Mouse (Mus musculus) macrophage (primary cell): ENCODE measurements around the gene Fam49a. TPM values are rescaled to one million over a fixed set of nuclear protein-coding genes. Genes with fewer than 3 reads are reported as not detected.
"Not testable (repeated sequence)": the region's sequence is repeated elsewhere in the genome, so short reads cannot be mapped to it uniquely, and the experiment has no call there.

Experiments
- H3K27ac ChIP-seq: fragments of 350-480 bp; formaldehyde crosslinking; 2 replicates; pipeline ENCODE4 v1.9.0; 2021
- H3K36me3 ChIP-seq: fragments of 350-480 bp; formaldehyde crosslinking; 2 replicates; pipeline ENCODE4 v1.9.0; 2021; ENCODE audit errors: inconsistent target
- H3K4me3 ChIP-seq: fragments of 350-480 bp; formaldehyde crosslinking; 2 replicates; pipeline ENCODE4 v1.9.0; 2021; ENCODE audit errors: inconsistent target
- H3K79me2 ChIP-seq: fragments of 350-480 bp; formaldehyde crosslinking; 2 replicates; pipeline ENCODE4 v1.9.0; 2021; ENCODE audit errors: inconsistent target
- WGBS: methylation state at CpG from one replicate; pipeline ENCODE4 v1.1.7; 2026; ENCODE audit warnings: inconsistent platforms; ENCODE audit not compliant: missing documents; 5-methylcytosine and 5-hydroxymethylcytosine counted together
- polyA plus RNA-seq: library from polyadenylated mRNA; stranded (reverse); fragments of 250-400 nt; gene quantifications from 3 replicates; pipeline ENCODE4 v1.2.4, GENCODE M21; 2018; ENCODE audit warnings: inconsistent platforms
- total RNA-seq, 78 experiments: library from RNA; depleted of rRNA; stranded (reverse); fragments of 250-400 nt; gene quantifications; 1 replicate in 9 of 78; 2 replicates in 24 of 78; 3 replicates in 43 of 78; 4 replicates in 2 of 78; pipeline ENCODE4 v1.2.4; 2018; ENCODE audit warnings: inconsistent platforms in 56 of 78

Gene Fam49a
- total RNA-seq (2018; cell fraction: chromatin; rRNA removed): 100 to 1,000 TPM in 19 of 26 experiments, 10 to 100 TPM in 7; 72.7 to 295 (median 143) TPM
- 100 to 1,000 TPM in 7 of 26 experiments, 10 to 100 TPM in 19; 42.1 to 126 (median 91.4) TPM for total RNA-seq (2018; cell fraction: cytosol; rRNA removed)
- 100 to 1,000 TPM in 17 of 26 experiments, 10 to 100 TPM in 9; 38.7 to 326 (median 141) TPM for total RNA-seq (2018; cell fraction: nucleus; rRNA removed)
- 22.6 to 41.6 TPM (median 39.8 TPM) in 3 replicates for polyA plus RNA-seq

- no peaks in the 10 kb centered on the region; the same call in 1 of the 2 replicates for H3K36me3 ChIP-seq
- WGBS: 1% methylated on average over 41 of the region's 62 CpGs
- H3K27ac ChIP-seq: peak within 1 kb of the TSS; percentile 19
- peak within 1 kb of the TSS; percentile 61 for H3K4me3 ChIP-seq
- peaks cover 47% of the 10 kb centered on the region for H3K79me2 ChIP-seq
Observed at GRCm38 (mm10) chr12:12261987-12262971, at the start of gene Fam49a. Gene Fam49a, plus strand, starts transcription at chr12:12262139.

GRCm38 (mm10) chr12:12213536-12213935 lies 48.4 kb upstream of the Fam49a start:
- 83% methylated on average over 3 of the region's 3 CpGs for WGBS

GRCm38 (mm10) chr12:12218947-12219346 lies 43.0 kb upstream of the Fam49a start:
- Histone ChIP-seq H3K36me3 (no peaks in the 10 kb centered on the region), H3K79me2 (no peaks in the 10 kb centered on the region), H3K4me3 (no peak overlapping the region), H3K27ac (no peak overlapping the region)
- 89% methylated on average over 5 of the region's 5 CpGs for WGBS

More at GRCm38 (mm10) chr12:12213536-12213935, 48.4 kb upstream of the Fam49a start:
- Histone ChIP-seq H3K36me3 (no peaks in the 10 kb centered on the region), H3K4me3 (no peak overlapping the region), H3K79me2 (no peaks in the 10 kb centered on the region), H3K27ac (no peak overlapping the region)

- H3K27ac ChIP-seq: no peak overlapping the region
- H3K36me3 ChIP-seq: no peaks in the 10 kb centered on the region
- H3K79me2 ChIP-seq: no peaks in the 10 kb centered on the region
- WGBS: 73% methylated on average over 4 of the region's 8 CpGs
- H3K4me3 ChIP-seq: no peak overlapping the region
Observed at GRCm38 (mm10) chr12:12220755-12221496, 41.0 kb upstream of the Fam49a start.

GRCm38 (mm10) chr12:12222585-12223290 lies 39.2 kb upstream of the Fam49a start:
- no peaks in the 10 kb centered on the region for H3K36me3 ChIP-seq
- peak overlapping the region; percentile 50 for H3K27ac ChIP-seq
- 85% methylated on average over 9 of the region's 9 CpGs for WGBS
- no peaks in the 10 kb centered on the region for H3K79me2 ChIP-seq
- H3K4me3 ChIP-seq: no peak overlapping the region

GRCm38 (mm10) chr12:12223336-12223735 lies 38.6 kb upstream of the Fam49a start:
- Histone ChIP-seq H3K79me2 (no peaks in the 10 kb centered on the region), H3K27ac (peak overlapping the region; percentile 50), H3K4me3 (no peak overlapping the region), H3K36me3 (no peaks in the 10 kb centered on the region)
- 19% methylated on average over 2 of the region's 2 CpGs for WGBS

GRCm38 (mm10) chr12:12225706-12226105 lies 36.2 kb upstream of the Fam49a start:
- H3K36me3 ChIP-seq: no peaks in the 10 kb centered on the region
- no peaks in the 10 kb centered on the region for H3K79me2 ChIP-seq
- no peak overlapping the region for H3K4me3 ChIP-seq
- WGBS: 39% methylated on average over 6 of the region's 6 CpGs
- H3K27ac ChIP-seq: peak overlapping the region; percentile 39

GRCm38 (mm10) chr12:12227594-12227993 lies 34.3 kb upstream of the Fam49a start:
- Histone ChIP-seq H3K27ac (no peak overlapping the region), H3K79me2 (no peaks in the 10 kb centered on the region), H3K4me3 (no peak overlapping the region), H3K36me3 (no peaks in the 10 kb centered on the region)
- WGBS: 84% methylated on average over 3 of the region's 3 CpGs

GRCm38 (mm10) chr12:12230031-12230557 lies 31.8 kb upstream of the Fam49a start:
- Histone ChIP-seq H3K79me2 (no peaks in the 10 kb centered on the region), H3K36me3 (no peaks in the 10 kb centered on the region), H3K4me3 (no peak overlapping the region), H3K27ac (peak overlapping the region; percentile 17; the same call in 1 of the 2 replicates)

GRCm38 (mm10) chr12:12232097-12232496 lies 29.8 kb upstream of the Fam49a start:
- 89% methylated on average over 4 of the region's 4 CpGs for WGBS
- H3K79me2 ChIP-seq: no peaks in the 10 kb centered on the region
- no peaks in the 10 kb centered on the region for H3K36me3 ChIP-seq
- H3K27ac ChIP-seq: no peak overlapping the region
- H3K4me3 ChIP-seq: no peak overlapping the region

- H3K4me3 ChIP-seq: no peak overlapping the region
- H3K36me3 ChIP-seq: no peaks in the 10 kb centered on the region
- H3K27ac ChIP-seq: no peak overlapping the region
- 94% methylated on average over 5 of the region's 5 CpGs for WGBS
- H3K79me2 ChIP-seq: no peaks in the 10 kb centered on the region
Observed at GRCm38 (mm10) chr12:12236978-12237377, 25.0 kb upstream of the Fam49a start.

GRCm38 (mm10) chr12:12239502-12239901 lies 22.4 kb upstream of the Fam49a start:
- Histone ChIP-seq H3K4me3 (no peak overlapping the region), H3K36me3 (no peaks in the 10 kb centered on the region), H3K27ac (no peak overlapping the region), H3K79me2 (no peaks in the 10 kb centered on the region)
- 88% methylated on average over 3 of the region's 3 CpGs for WGBS

- no peak overlapping the region for H3K4me3 ChIP-seq
- H3K36me3 ChIP-seq: no peaks in the 10 kb centered on the region
- no peaks in the 10 kb centered on the region for H3K79me2 ChIP-seq
- WGBS: 100% methylated on average over 3 of the region's 3 CpGs
- H3K27ac ChIP-seq: no peak overlapping the region
Observed at GRCm38 (mm10) chr12:12243148-12243547, 18.8 kb upstream of the Fam49a start.

GRCm38 (mm10) chr12:12247023-12247422 lies 14.9 kb upstream of the Fam49a start:
- not testable (repeated sequence) for H3K79me2 ChIP-seq, H3K36me3 ChIP-seq, H3K27ac ChIP-seq, H3K4me3 ChIP-seq
- WGBS: 71% methylated on average over 4 of the region's 4 CpGs
